Mouse (Mus musculus) forebrain, embryonic 15.5 days (tissue): ENCODE results near the gene Atp5j. TPM values are rescaled to one million over a fixed set of nuclear protein-coding genes. Genes with fewer than 3 reads are reported as not detected.

Experiments used
- ATAC-seq: fragments of 200-750 bp; cut with Nextera tagmentation; replicated peaks from 2 replicates; pipeline ENCODE4 v1.8.0; 2017; ENCODE audit warnings: mild to moderate bottlenecking, moderate TSS enrichment, moderate library complexity
- H3K27ac ChIP-seq: fragments of 300-500 bp; sonication (generic); replicated peaks from 2 replicates; pipeline ENCODE4 v1.5.1; 2015; ENCODE audit warnings: mild to moderate bottlenecking, inconsistent platforms
- H3K27me3 ChIP-seq: fragments of 300-500 bp; sonication (generic); 2 replicates; pipeline ENCODE4 v1.6.1; 2015; ENCODE audit warnings: inconsistent platforms
- H3K36me3 ChIP-seq: fragments of 300-500 bp; sonication (generic); 2 replicates; pipeline ENCODE4 v1.6.1; 2015; ENCODE audit warnings: mild to moderate bottlenecking, inconsistent platforms
- H3K4me1 ChIP-seq: fragments of 300-500 bp; sonication (generic); 2 replicates; pipeline ENCODE4 v1.6.1; 2015; ENCODE audit warnings: inconsistent platforms
- H3K4me2 ChIP-seq: fragments of 300-500 bp; sonication (generic); replicated peaks from 2 replicates; pipeline ENCODE4 v1.6.1; 2015; ENCODE audit warnings: mild to moderate bottlenecking, inconsistent platforms
- H3K4me3 ChIP-seq: fragments of 300-500 bp; sonication (generic); 2 replicates; pipeline ENCODE4 v1.5.1; 2015; ENCODE audit warnings: mild to moderate bottlenecking, inconsistent platforms
- H3K9ac ChIP-seq: fragments of 300-500 bp; sonication (generic); replicated peaks from 2 replicates; pipeline ENCODE4 v1.6.1; 2015; ENCODE audit warnings: mild to moderate bottlenecking, inconsistent platforms
- H3K9me3 ChIP-seq: fragments of 300-500 bp; sonication (generic); 2 replicates; pipeline ENCODE4 v1.6.1; 2016; ENCODE audit warnings: inconsistent platforms
- WGBS: fragments of 180-500 bp; shearing (Covaris S2); methylation state at CpG from one replicate; pipeline ENCODE4 v1.1.7; 2015; ENCODE audit warnings: mixed read lengths; 5-methylcytosine and 5-hydroxymethylcytosine counted together
- polyA plus RNA-seq: library from polyadenylated mRNA; unstranded; fragments of >200 nt; fragmentation: Nextera tagmentation; extraction: Ambion mirVana; gene quantifications from 2 replicates; pipeline ENCODE4 v1.2.1, GENCODE M21; 2015

Gene Atp5j
- polyA plus RNA-seq, 1 experiment from 2014 or later, result 748 TPM

- WGBS, result 91% methylated on average over 5 of the region's 5 CpGs
These were observed 30.6 kb downstream of the Atp5j start for GRCm38 (mm10) chr16:84804866-84805265.

GRCm38 (mm10) chr16:84802217-84802616 is 33.2 kb downstream of the Atp5j start:
- Histone ChIP-seq H3K36me3 (no peaks in the 10 kb centered on the region), H3K27me3 (no peaks in the 10 kb centered on the region), H3K4me3 (no peak overlapping the region), H3K9me3 (no peaks in the 10 kb centered on the region), H3K4me1 (no peaks in the 10 kb centered on the region), H3K9ac (no peak overlapping the region), H3K4me2 (no peak overlapping the region), H3K27ac (no peak overlapping the region)
- no peak for ATAC-seq
- 72% methylated on average over 6 of the region's 6 CpGs for WGBS

More at GRCm38 (mm10) chr16:84804866-84805265, 30.6 kb downstream of the Atp5j start:
- Histone ChIP-seq H3K9me3 (no peaks in the 10 kb centered on the region), H3K36me3 (peaks cover 5% of the 10 kb centered on the region; the same call in 1 of the 2 replicates), H3K4me3 (no peak overlapping the region), H3K27me3 (no peaks in the 10 kb centered on the region), H3K4me2 (no peak overlapping the region), H3K27ac (no peak overlapping the region), H3K9ac (no peak overlapping the region), H3K4me1 (no peaks in the 10 kb centered on the region)
- ATAC-seq, result no peak

GRCm38 (mm10) chr16:84800038-84800437 is 35.4 kb downstream of the Atp5j start:
- 96% methylated on average over 1 of the region's 2 CpGs for WGBS

GRCm38 (mm10) chr16:84796678-84797077 is 38.7 kb downstream of the Atp5j start:
- Histone ChIP-seq H3K27me3 (no peaks in the 10 kb centered on the region), H3K9me3 (no peaks in the 10 kb centered on the region), H3K4me2 (no peak overlapping the region), H3K36me3 (no peaks in the 10 kb centered on the region), H3K9ac (no peak overlapping the region), H3K4me3 (no peak overlapping the region), H3K27ac (no peak overlapping the region), H3K4me1 (no peaks in the 10 kb centered on the region)
- WGBS, result 80% methylated on average over 9 of the region's 9 CpGs
- no peak for ATAC-seq

More at GRCm38 (mm10) chr16:84800038-84800437, 35.4 kb downstream of the Atp5j start:
- Histone ChIP-seq H3K9ac (no peak overlapping the region), H3K27ac (no peak overlapping the region), H3K36me3 (no peaks in the 10 kb centered on the region), H3K4me3 (no peak overlapping the region), H3K4me2 (no peak overlapping the region), H3K27me3 (no peaks in the 10 kb centered on the region), H3K4me1 (no peaks in the 10 kb centered on the region), H3K9me3 (no peaks in the 10 kb centered on the region)
- ATAC-seq, result no peak

- no peak overlapping the region for H3K4me3 ChIP-seq
- H3K9ac ChIP-seq, result no peak overlapping the region
- H3K36me3 ChIP-seq, result no peaks in the 10 kb centered on the region
- no peaks in the 10 kb centered on the region for H3K4me1 ChIP-seq
- H3K4me2 ChIP-seq, result no peak overlapping the region
- no peaks in the 10 kb centered on the region for H3K9me3 ChIP-seq
- no peak overlapping the region for H3K27ac ChIP-seq
- ATAC-seq, result no peak
- no peaks in the 10 kb centered on the region for H3K27me3 ChIP-seq
- 62% methylated on average over 3 of the region's 3 CpGs for WGBS
These were observed 40.1 kb downstream of the Atp5j start for GRCm38 (mm10) chr16:84795337-84795736.

- H3K27me3 ChIP-seq, result no peaks in the 10 kb centered on the region
- no peaks in the 10 kb centered on the region for H3K4me1 ChIP-seq
- no peak overlapping the region for H3K4me3 ChIP-seq
- no peaks in the 10 kb centered on the region for H3K9me3 ChIP-seq
- H3K4me2 ChIP-seq, result no peak overlapping the region
- 84% methylated on average over 14 of the region's 14 CpGs for WGBS
- H3K27ac ChIP-seq, result no peak overlapping the region
- ATAC-seq, result no peak
- H3K36me3 ChIP-seq, result no peaks in the 10 kb centered on the region
- no peak overlapping the region for H3K9ac ChIP-seq
These were observed 42.0 kb downstream of the Atp5j start for GRCm38 (mm10) chr16:84793401-84793800.

- ATAC-seq, result no peak
- Histone ChIP-seq H3K4me3 (no peak overlapping the region), H3K36me3 (no peaks in the 10 kb centered on the region), H3K4me1 (no peaks in the 10 kb centered on the region), H3K27ac (no peak overlapping the region), H3K27me3 (no peaks in the 10 kb centered on the region), H3K9me3 (no peaks in the 10 kb centered on the region), H3K4me2 (no peak overlapping the region), H3K9ac (no peak overlapping the region)
- WGBS, result 94% methylated on average over 2 of the region's 2 CpGs
These were observed 44.7 kb downstream of the Atp5j start for GRCm38 (mm10) chr16:84790595-84791165.

- Histone ChIP-seq H3K27me3 (no peaks in the 10 kb centered on the region), H3K4me2 (no peak overlapping the region), H3K9me3 (no peaks in the 10 kb centered on the region), H3K27ac (no peak overlapping the region), H3K9ac (no peak overlapping the region), H3K4me1 (0 out of 2 replicates have a peak, but pooled peaks cover 7% of the 10 kb centered on the region), H3K4me3 (no peak overlapping the region), H3K36me3 (no peaks in the 10 kb centered on the region)
- WGBS, result 17% methylated on average over 7 of the region's 7 CpGs
- no peak for ATAC-seq
These were observed 50.5 kb downstream of the Atp5j start for GRCm38 (mm10) chr16:84784966-84785365.

GRCm38 (mm10) chr16:84783279-84783678 is 52.1 kb downstream of the Atp5j start:
- H3K9me3 ChIP-seq, result no peaks in the 10 kb centered on the region
- no peaks in the 10 kb centered on the region for H3K36me3 ChIP-seq
- no peak overlapping the region for H3K4me2 ChIP-seq
- no peaks in the 10 kb centered on the region for H3K27me3 ChIP-seq
- ATAC-seq, result no peak
- H3K4me3 ChIP-seq, result no peak overlapping the region
- H3K27ac ChIP-seq, result no peak overlapping the region
- 38% methylated on average over 2 of the region's 2 CpGs for WGBS
- H3K9ac ChIP-seq, result no peak overlapping the region
- H3K4me1 ChIP-seq, result 0 out of 2 replicates have a peak, but pooled peaks cover 7% of the 10 kb centered on the region

GRCm38 (mm10) chr16:84779718-84780117 is 55.7 kb downstream of the Atp5j start:
- H3K4me2 ChIP-seq, result no peak overlapping the region
- H3K4me1 ChIP-seq, result peaks cover 16% of the 10 kb centered on the region
- H3K4me3 ChIP-seq, result no peak overlapping the region
- no peak overlapping the region for H3K27ac ChIP-seq
- ATAC-seq, result no peak
- H3K9me3 ChIP-seq, result no peaks in the 10 kb centered on the region
- no peak overlapping the region for H3K9ac ChIP-seq
- no peaks in the 10 kb centered on the region for H3K36me3 ChIP-seq
- WGBS, result 84% methylated on average over 5 of the region's 5 CpGs
- H3K27me3 ChIP-seq, result no peaks in the 10 kb centered on the region

GRCm38 (mm10) chr16:84778861-84779630 is 56.4 kb downstream of the Atp5j start:
- no peak for ATAC-seq
- Histone ChIP-seq H3K27me3 (no peaks in the 10 kb centered on the region), H3K4me3 (no peak overlapping the region), H3K9me3 (no peaks in the 10 kb centered on the region), H3K4me1 (peaks cover 20% of the 10 kb centered on the region), H3K27ac (no peak overlapping the region), H3K9ac (no peak overlapping the region), H3K4me2 (no peak overlapping the region), H3K36me3 (no peaks in the 10 kb centered on the region)
- WGBS, result 79% methylated on average over 6 of the region's 6 CpGs

GRCm38 (mm10) chr16:84778431-84778830 is 57.0 kb downstream of the Atp5j start:
- no peak for ATAC-seq
- Histone ChIP-seq H3K9me3 (no peaks in the 10 kb centered on the region), H3K4me1 (peaks cover 25% of the 10 kb centered on the region), H3K4me3 (no peak overlapping the region), H3K9ac (no peak overlapping the region), H3K27me3 (no peaks in the 10 kb centered on the region), H3K27ac (no peak overlapping the region), H3K36me3 (no peaks in the 10 kb centered on the region), H3K4me2 (no peak overlapping the region)
- WGBS, result 89% methylated on average over 6 of the region's 6 CpGs
